Mouse (Mus musculus) liver, embryonic 14.5 days (tissue): ENCODE results near the gene Tcap. TPM values are rescaled to one million over a fixed set of nuclear protein-coding genes. Genes with fewer than 3 reads are reported as not detected.
A peak's percentile ranks its signal among the peaks of the same experiment; 100 is the strongest.

Source experiments
- ATAC-seq: fragments of 200-750 bp; cut with Nextera tagmentation; 2 replicates; pipeline ENCODE4 v1.8.0; 2017; ENCODE audit warnings: moderate number of reproducible peaks, mild to moderate bottlenecking, moderate library complexity; ENCODE audit not compliant: insufficient read depth
- DNase-seq, 3 experiments: peaks; one replicate each; pipeline ENCODE4 v3.0.0-alpha.2; 2012 to 2013; ENCODE audit warnings: low read depth in 3 of 3, low spot score in 3 of 3
- H3K27ac ChIP-seq: fragments of 300-500 bp; sonication (generic); 2 replicates; pipeline ENCODE4 v1.5.1; 2014; ENCODE audit warnings: moderate library complexity, mild to moderate bottlenecking, control low read depth, inconsistent platforms
- H3K27me3 ChIP-seq: fragments of 300-500 bp; sonication (generic); 2 replicates; pipeline ENCODE4 v1.6.1; 2014; ENCODE audit warnings: mild to moderate bottlenecking, low read length, moderate library complexity; ENCODE audit not compliant: control insufficient read depth, insufficient read depth
- H3K36me3 ChIP-seq: fragments of 300-500 bp; sonication (generic); replicated peaks from 2 replicates; pipeline ENCODE4 v1.6.1; 2014; ENCODE audit warnings: low read depth; ENCODE audit not compliant: control insufficient read depth, insufficient read depth
- H3K4me1 ChIP-seq, 2 experiments: fragments of 200-500 bp in 1 of 2; fragments of 300-500 bp in 1 of 2; sonication (generic) in 1 of 2; replicated peaks; 2 replicates each; pipeline ENCODE4 v1.6.1; 2012 to 2014; ENCODE audit warnings: antibody characterized with exemption in 1 of 2, inconsistent platforms in 1 of 2, low read length in 1 of 2; ENCODE audit not compliant: control insufficient read depth in 2 of 2, insufficient read depth in 2 of 2
- H3K4me2 ChIP-seq: fragments of 300-500 bp; sonication (generic); 2 replicates; pipeline ENCODE4 v1.6.1; 2014; ENCODE audit warnings: low read depth, mild to moderate bottlenecking, control low read depth, moderate library complexity
- H3K4me3 ChIP-seq, 2 experiments: fragments of 200-500 bp in 1 of 2; fragments of 300-500 bp in 1 of 2; sonication (generic) in 1 of 2; 2 replicates each; pipeline ENCODE4 v1.5.1; 2012 to 2014; ENCODE audit warnings: low read depth in 2 of 2, low read length in 2 of 2, mild to moderate bottlenecking in 2 of 2, control low read depth in 1 of 2, inconsistent platforms in 1 of 2, moderate library complexity in 1 of 2; ENCODE audit not compliant: insufficient read depth in 1 of 2
- H3K9ac ChIP-seq: fragments of 300-500 bp; sonication (generic); replicated peaks from 2 replicates; pipeline ENCODE4 v1.6.1; 2014; ENCODE audit warnings: mild to moderate bottlenecking, control low read depth, moderate library complexity
- H3K9me3 ChIP-seq: fragments of 300-500 bp; sonication (generic); 2 replicates; pipeline ENCODE4 v1.6.1; 2016; ENCODE audit warnings: low read length, mixed read lengths; ENCODE audit not compliant: control insufficient read depth
- CTCF ChIP-seq: IDR thresholded peaks from 2 replicates; pipeline ENCODE4 v1.5.1; 2016; ENCODE audit warnings: antibody characterized with exemption, low read depth, control low read depth
- EP300 ChIP-seq: IDR thresholded peaks from 2 replicates; pipeline ENCODE4 v1.6.1; 2016; ENCODE audit warnings: antibody characterized with exemption, low read depth
- WGBS: fragments of 180-500 bp; shearing (Covaris S2); extraction: QIAGEN DNeasy Blood & Tissue Kit; methylation state at CpG from one replicate; pipeline ENCODE4 v1.1.7; 2014; ENCODE audit not compliant: insufficient replicate concordance; 5-methylcytosine and 5-hydroxymethylcytosine counted together
- polyA plus RNA-seq, 2 experiments: library from polyadenylated mRNA; depleted of rRNA in 1 of 2; stranded (reverse) in 1 of 2; unstranded in 1 of 2; fragments of >200 nt; fragmentation: Nextera tagmentation in 1 of 2; extraction: Ambion mirVana in 1 of 2; gene quantifications; 2 replicates each; pipeline versions ENCODE4 v1.2.1 to v1.2.3; 2012 to 2014

The Tcap gene
- polyA plus RNA-seq, 2 experiments, result 0.03 TPM; not detected in 1

GRCm38 (mm10) chr11:98358161-98359083 lies 25.2 kb upstream of the Tcap start, which contains the start of gene Stard3:
Gene Stard3 (plus strand): TSS chr11:98358368.
- ATAC-seq (peak; percentile 87), DNase-seq (peak; percentile 84 to 87 (median 85))
- Histone ChIP-seq H3K9ac (peak within 1 kb of the TSS; percentile 89), H3K4me2 (peak within 1 kb of the TSS; percentile 80), H3K27me3 (peaks cover 4% of the 10 kb centered on the region), H3K36me3 (no peaks in the 10 kb centered on the region), H3K27ac (peak within 1 kb of the TSS; percentile 41), H3K4me3 (peak within 1 kb of the TSS; percentile 89 to 90), H3K4me1 (peaks cover 9 to 19% of the 10 kb centered on the region in 2 experiments), H3K9me3 (no peaks in the 10 kb centered on the region)
- TF ChIP-seq EP300 (no peak), CTCF (no peak)
- 0% methylated on average over 59 of the region's 60 CpGs for WGBS

- Histone ChIP-seq H3K4me1 (peaks cover 9 to 19% of the 10 kb centered on the region in 2 experiments), H3K9me3 (no peaks in the 10 kb centered on the region), H3K27me3 (no peaks in the 10 kb centered on the region), H3K9ac (no peak overlapping the region), H3K36me3 (no peaks in the 10 kb centered on the region), H3K4me2 (no peak overlapping the region), H3K27ac (no peak overlapping the region), H3K4me3 (no peak overlapping the region)
- no peak for DNase-seq
- no peak for ATAC-seq
- TF ChIP-seq CTCF (no peak), EP300 (no peak)
- 53% methylated on average over 9 of the region's 9 CpGs for WGBS
Observed at GRCm38 (mm10) chr11:98360866-98361521, 22.6 kb upstream of the Tcap start.

GRCm38 (mm10) chr11:98363817-98364216 lies 19.8 kb upstream of the Tcap start:
- Histone ChIP-seq H3K36me3 (no peaks in the 10 kb centered on the region), H3K9ac (no peak overlapping the region), H3K9me3 (no peaks in the 10 kb centered on the region), H3K4me1 (peaks cover 3 to 7% of the 10 kb centered on the region in 2 experiments; a peak in 3 of 4 replicates), H3K27me3 (no peaks in the 10 kb centered on the region), H3K27ac (no peak overlapping the region), H3K4me3 (no peak overlapping the region), H3K4me2 (no peak overlapping the region)
- WGBS, result 78% methylated on average over 5 of the region's 5 CpGs
- no peak for TF ChIP-seq CTCF
- TF ChIP-seq EP300, result no peak
- DNase-seq, result no peak
- no peak for ATAC-seq

DNA sequence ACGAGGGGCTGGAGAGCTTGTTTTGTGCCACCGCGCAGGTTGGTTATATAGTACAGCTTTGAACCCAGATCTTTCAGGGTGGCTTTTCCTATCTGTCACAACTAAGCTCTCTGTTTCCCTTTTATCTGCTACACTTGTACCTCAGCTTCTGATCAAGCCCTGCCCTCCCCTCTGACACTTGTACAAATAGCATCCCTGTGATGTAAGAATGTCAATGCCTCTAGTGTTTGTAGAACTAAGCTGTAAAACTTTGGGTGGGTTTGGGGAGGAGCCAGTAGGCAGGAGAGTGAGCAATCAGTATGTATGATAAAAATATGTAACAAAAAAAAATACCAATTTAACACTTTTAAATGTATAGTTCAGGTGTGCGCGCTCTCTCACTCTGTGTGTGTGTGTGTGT lies 19.2 kb upstream of the Tcap start:
- Histone ChIP-seq H3K27ac (no peak overlapping the region), H3K4me1 (peaks cover under 1 to 1% of the 10 kb centered on the region in 2 experiments; a peak in 2 of 4 replicates), H3K9me3 (no peaks in the 10 kb centered on the region), H3K36me3 (no peaks in the 10 kb centered on the region), H3K4me2 (no peak overlapping the region), H3K27me3 (no peaks in the 10 kb centered on the region), H3K4me3 (no peak overlapping the region), H3K9ac (no peak overlapping the region)
- ATAC-seq (no peak), DNase-seq (no peak)
- WGBS, result 86% methylated on average over 5 of the region's 5 CpGs
- TF ChIP-seq CTCF (no peak), EP300 (no peak)

DNA sequence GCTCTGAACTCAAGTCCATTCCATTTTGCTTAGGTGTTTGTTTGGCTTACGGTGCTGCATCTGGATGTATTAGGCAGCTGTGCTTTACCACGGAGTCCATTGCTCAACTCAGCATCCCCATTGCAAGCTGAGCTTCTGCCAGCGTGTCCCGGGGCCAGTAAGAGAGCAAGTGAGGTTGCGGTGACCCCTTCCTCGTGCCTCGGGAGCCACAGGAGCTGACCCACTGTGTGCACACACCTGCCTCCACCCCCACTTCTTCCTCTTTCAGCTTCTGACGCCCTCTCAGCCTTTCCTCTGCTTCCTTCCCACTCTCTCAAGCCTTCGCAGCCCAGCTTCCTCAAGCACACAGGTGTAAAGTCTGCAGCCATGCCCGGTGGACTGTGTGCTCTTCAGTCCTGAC lies 17.3 kb upstream of the Tcap start:
- DNase-seq (no peak), ATAC-seq (no peak)
- Histone ChIP-seq H3K27me3 (no peaks in the 10 kb centered on the region), H3K36me3 (no peaks in the 10 kb centered on the region), H3K27ac (no peak overlapping the region), H3K4me2 (no peak overlapping the region), H3K9ac (no peak overlapping the region), H3K4me3 (no peak overlapping the region), H3K9me3 (no peaks in the 10 kb centered on the region), H3K4me1 (no peaks in the 10 kb centered on the region)
- TF ChIP-seq EP300, result no peak
- TF ChIP-seq CTCF, result no peak
- 44% methylated on average over 10 of the region's 10 CpGs for WGBS
